Mouse (Mus musculus) bone marrow macrophage, adult 2 months (primary cell): ENCODE measurements around the gene Txndc9.

ENCODE experiments used
- CTCF ChIP-seq: IDR thresholded peaks from 2 replicates; pipeline ENCODE4 v1.5.1; 2012; ENCODE audit warnings: low read depth, mild to moderate bottlenecking, low read length, moderate library complexity
- POLR2A ChIP-seq: IDR thresholded peaks from 2 replicates; pipeline ENCODE4 v1.6.1; 2012; ENCODE audit warnings: mild to moderate bottlenecking, low read depth, low read length, borderline replicate concordance

DNA sequence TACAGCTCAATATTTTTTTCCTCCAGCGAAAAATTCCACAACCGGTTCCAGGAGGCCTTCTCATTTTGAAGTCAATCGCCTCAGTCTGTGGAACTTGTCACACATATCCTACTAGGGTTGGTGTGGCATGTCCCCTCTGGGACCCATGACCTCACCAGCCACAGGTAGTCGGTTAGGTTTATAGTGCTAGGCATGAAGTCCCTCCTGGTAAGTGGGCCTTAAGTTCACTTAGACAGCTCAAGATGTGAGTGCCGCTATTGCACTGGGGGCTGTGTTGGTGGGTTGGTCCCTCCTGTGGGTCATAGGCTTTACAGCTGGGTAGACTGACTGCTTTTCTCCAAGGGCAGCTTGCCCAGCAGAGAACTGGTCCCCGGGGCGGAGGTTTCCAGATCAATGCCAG, 20.4 kb downstream of the Txndc9 start:
- TF ChIP-seq CTCF (no peak), POLR2A (no peak)
